Mouse (Mus musculus) forebrain, postnatal 0 days (tissue): ENCODE results near the gene Adcyap1r1. TPM values are rescaled to one million over a fixed set of nuclear protein-coding genes. Genes with fewer than 3 reads are reported as not detected.

ENCODE experiments used
- ATAC-seq: fragments of 200-750 bp; cut with Nextera tagmentation; 2 replicates; pipeline ENCODE4 v1.8.0; 2017; ENCODE audit warnings: mild to moderate bottlenecking, moderate library complexity
- DNase-seq: peaks from one replicate; pipeline ENCODE4 v3.0.0-alpha.2; 2015
- H3K27ac ChIP-seq: fragments of 300-500 bp; sonication (generic); 2 replicates; pipeline ENCODE4 v1.5.1; 2014; ENCODE audit warnings: low read depth, mild to moderate bottlenecking, antibody characterized with exemption, low read length, moderate library complexity, mixed read lengths
- H3K27me3 ChIP-seq: fragments of 300-500 bp; sonication (generic); 2 replicates; pipeline ENCODE4 v1.6.1; 2014; ENCODE audit warnings: mild to moderate bottlenecking, low read length, mixed read lengths; ENCODE audit not compliant: insufficient read depth
- H3K36me3 ChIP-seq: fragments of 300-500 bp; sonication (generic); 2 replicates; pipeline ENCODE4 v1.6.1; 2014; ENCODE audit warnings: mild to moderate bottlenecking, moderate library complexity; ENCODE audit not compliant: insufficient read depth
- H3K4me1 ChIP-seq: fragments of 300-500 bp; sonication (generic); 2 replicates; pipeline ENCODE4 v1.6.1; 2014; ENCODE audit warnings: antibody characterized with exemption; ENCODE audit not compliant: insufficient read depth
- H3K4me2 ChIP-seq: fragments of 300-500 bp; sonication (generic); 2 replicates; pipeline ENCODE4 v1.6.1; 2014; ENCODE audit warnings: low read depth, mild to moderate bottlenecking, moderate library complexity
- H3K4me3 ChIP-seq: fragments of 300-500 bp; sonication (generic); 2 replicates; pipeline ENCODE4 v1.5.1; 2014; ENCODE audit warnings: low read depth, low read length, mixed read lengths
- H3K9ac ChIP-seq: fragments of 300-500 bp; sonication (generic); 2 replicates; pipeline ENCODE4 v1.6.1; 2014; ENCODE audit warnings: mild to moderate bottlenecking
- H3K9me3 ChIP-seq: fragments of 300-500 bp; sonication (generic); 2 replicates; pipeline ENCODE4 v1.6.1; 2016; ENCODE audit warnings: low read length
- CTCF ChIP-seq: sonication (generic); IDR thresholded peaks from 2 replicates; pipeline ENCODE4 v1.5.1; 2016; ENCODE audit warnings: antibody characterized with exemption, control low read depth, low read depth
- WGBS: fragments of 180-500 bp; shearing (Covaris S2); extraction: QIAGEN DNeasy Blood & Tissue Kit; methylation state at CpG from one replicate; pipeline ENCODE4 v1.1.7; 2014; 5-methylcytosine and 5-hydroxymethylcytosine counted together
- polyA plus RNA-seq: library from polyadenylated mRNA; unstranded; fragments of >200 nt; fragmentation: Nextera tagmentation; extraction: Ambion mirVana; gene quantifications from 2 replicates; pipeline ENCODE4 v1.2.1, GENCODE M21; 2015
- total RNA-seq: library from RNA; depleted of rRNA; stranded (reverse); fragments of >200 nt; gene quantifications from 2 replicates; pipeline ENCODE4 v1.2.3, GENCODE M21; 2014

Adcyap1r1 gene
- total and polyA plus RNA-seq, 2 experiments from 2014 or later = 43.4 to 120 TPM

DNA sequence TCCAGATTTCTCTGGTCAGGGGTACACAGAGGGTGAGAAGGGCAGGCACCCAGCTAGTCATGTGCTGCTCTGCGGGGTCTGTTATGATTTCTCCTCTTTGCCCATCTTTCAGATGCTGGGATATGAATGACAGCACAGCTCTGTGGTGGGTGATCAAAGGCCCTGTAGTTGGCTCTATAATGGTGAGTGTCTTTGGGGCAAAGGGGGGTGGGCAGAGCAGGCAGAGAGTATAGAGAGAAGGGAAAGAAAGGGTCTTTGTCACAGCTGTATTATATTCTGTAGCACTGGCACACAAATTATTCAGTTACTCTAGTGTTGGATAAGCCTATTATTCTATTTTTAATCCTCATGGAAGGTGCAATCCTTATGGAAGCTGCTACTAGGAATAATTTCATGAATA, 29.2 kb downstream of the Adcyap1r1 start:
- Histone ChIP-seq H3K4me3 (no peak overlapping the region), H3K27me3 (no peaks in the 10 kb centered on the region), H3K9ac (no peak overlapping the region), H3K4me1 (peaks cover 14% of the 10 kb centered on the region), H3K9me3 (no peaks in the 10 kb centered on the region), H3K27ac (no peak overlapping the region), H3K36me3 (peaks cover 31% of the 10 kb centered on the region), H3K4me2 (no peak overlapping the region)
- ATAC-seq = no peak
- DNase-seq = no peak
- WGBS = 97% methylated on average over 1 of the region's 1 CpGs
- no peak for TF ChIP-seq CTCF

DNA sequence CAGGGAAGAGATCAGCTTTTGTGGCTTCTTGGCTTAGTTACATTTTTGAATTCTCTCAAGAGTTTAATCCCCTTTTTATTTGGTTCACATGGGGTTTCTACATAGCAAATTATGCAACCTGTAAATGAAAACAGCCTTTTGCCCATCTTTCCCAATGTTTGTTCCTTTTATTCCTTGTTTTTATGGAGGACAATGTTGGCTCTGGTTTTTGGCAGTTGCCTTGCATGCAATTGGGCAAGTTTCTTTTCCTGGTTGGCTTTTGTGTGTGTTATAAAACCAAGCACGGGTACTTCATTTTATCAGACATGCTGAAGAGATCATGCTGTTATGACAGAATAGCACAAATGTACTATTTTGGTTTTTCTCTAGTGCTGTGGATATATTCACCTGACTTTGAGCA, 30.7 kb downstream of the Adcyap1r1 start:
- H3K36me3 ChIP-seq = peaks cover 36% of the 10 kb centered on the region
- H3K27me3 ChIP-seq = no peaks in the 10 kb centered on the region
- ATAC-seq = no peak
- DNase-seq = peak; percentile 28
- H3K4me1 ChIP-seq = peaks cover 14% of the 10 kb centered on the region
- no peak overlapping the region for H3K9ac ChIP-seq
- H3K9me3 ChIP-seq = no peaks in the 10 kb centered on the region
- H3K27ac ChIP-seq = peak overlapping the region; percentile 45; the same call in 1 of the 2 replicates
- no peak for TF ChIP-seq CTCF
- no peak overlapping the region for H3K4me3 ChIP-seq
- 33% methylated on average over 1 of the region's 1 CpGs for WGBS
- H3K4me2 ChIP-seq = no peak overlapping the region

DNA sequence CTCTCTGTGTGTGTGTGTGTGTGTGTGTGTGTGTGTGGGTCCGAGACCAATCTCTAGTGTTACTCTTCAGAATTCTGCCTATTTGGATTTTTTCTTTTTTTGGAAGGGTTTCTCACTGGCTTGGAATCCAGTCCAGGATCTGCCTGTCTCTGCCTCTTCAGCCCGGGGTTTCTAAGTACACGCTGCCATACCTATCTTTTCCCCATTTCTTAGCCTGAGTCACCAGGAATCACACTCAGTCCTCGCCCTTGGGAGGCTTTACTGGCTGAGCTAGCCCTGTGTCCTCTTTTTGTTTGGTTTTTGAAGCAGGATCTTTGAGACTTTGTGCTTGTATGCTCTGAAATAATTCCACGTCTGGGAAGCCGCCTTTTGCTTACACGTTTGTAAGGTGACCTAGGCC, 31.6 kb downstream of the Adcyap1r1 start:
- no peak for DNase-seq
- Histone ChIP-seq H3K27ac (peak overlapping the region; percentile 51), H3K9ac (peak overlapping the region; percentile 29; the same call in 1 of the 2 replicates), H3K4me2 (no peak overlapping the region), H3K27me3 (no peaks in the 10 kb centered on the region), H3K9me3 (no peaks in the 10 kb centered on the region), H3K4me1 (peaks cover 14% of the 10 kb centered on the region), H3K4me3 (no peak overlapping the region), H3K36me3 (peaks cover 38% of the 10 kb centered on the region)
- ATAC-seq = no peak
- no peak for TF ChIP-seq CTCF
- WGBS = 58% methylated on average over 7 of the region's 7 CpGs

DNA sequence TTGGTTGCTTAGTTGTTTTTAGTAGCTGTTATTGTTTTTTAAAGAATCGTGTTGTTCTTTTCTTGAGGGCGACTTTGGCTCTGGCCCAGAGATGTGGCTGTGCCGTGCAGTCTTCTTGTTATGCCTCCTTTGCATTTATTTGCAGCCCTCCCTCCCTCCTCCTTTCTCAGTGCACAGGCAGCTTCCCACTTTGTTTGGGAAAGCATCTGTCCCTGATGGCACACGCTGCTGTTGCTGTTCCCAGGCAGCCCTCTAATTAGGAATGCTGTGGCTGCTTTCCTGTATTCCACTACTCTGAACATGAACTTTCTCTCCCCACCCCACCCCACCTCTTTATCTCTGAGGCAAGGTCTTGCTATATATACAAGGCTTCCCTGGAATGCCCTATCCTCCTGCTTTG, 32.4 kb downstream of the Adcyap1r1 start:
- Histone ChIP-seq H3K9ac (0 out of 2 replicates have a peak overlapping the region, but pooled peaks have one; percentile 29), H3K4me1 (peaks cover 14% of the 10 kb centered on the region), H3K9me3 (no peaks in the 10 kb centered on the region), H3K4me3 (no peak overlapping the region), H3K27ac (peak overlapping the region; percentile 62), H3K27me3 (no peaks in the 10 kb centered on the region), H3K36me3 (peaks cover 45% of the 10 kb centered on the region), H3K4me2 (peak overlapping the region; percentile 21)
- TF ChIP-seq CTCF = no peak
- DNase-seq = peak; percentile 77
- 6% methylated on average over 4 of the region's 4 CpGs for WGBS
- ATAC-seq = peak; percentile 90

DNA sequence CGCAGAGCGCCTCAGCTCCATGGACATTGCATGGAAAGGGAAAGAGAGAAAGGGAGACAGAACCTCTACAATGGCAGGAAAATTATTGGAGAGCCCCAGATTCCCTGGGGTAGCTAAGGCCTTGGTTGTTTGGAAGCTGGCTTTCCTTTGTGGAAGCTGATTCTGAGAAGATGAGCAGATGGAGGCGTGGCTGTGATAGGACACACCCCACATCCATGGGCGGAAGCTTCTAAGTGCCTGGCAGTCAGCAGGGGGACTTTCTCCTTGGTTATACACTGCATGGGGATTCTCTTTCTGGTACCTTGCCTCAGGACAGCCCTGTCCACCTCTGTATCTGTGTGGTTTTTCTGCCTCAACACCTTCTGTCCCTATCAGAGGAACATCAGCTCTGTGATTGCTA, 33.4 kb downstream of the Adcyap1r1 start:
- peaks cover 47% of the 10 kb centered on the region for H3K36me3 ChIP-seq
- no peaks in the 10 kb centered on the region for H3K27me3 ChIP-seq
- 81% methylated on average over 4 of the region's 4 CpGs for WGBS
- H3K9ac ChIP-seq = no peak overlapping the region
- peaks cover 14% of the 10 kb centered on the region for H3K4me1 ChIP-seq
- DNase-seq (no peak), ATAC-seq (no peak)
- H3K4me2 ChIP-seq = no peak overlapping the region
- no peak for TF ChIP-seq CTCF
- H3K27ac ChIP-seq = peak overlapping the region; percentile 36; the same call in 1 of the 2 replicates
- H3K9me3 ChIP-seq = no peaks in the 10 kb centered on the region
- H3K4me3 ChIP-seq = no peak overlapping the region

DNA sequence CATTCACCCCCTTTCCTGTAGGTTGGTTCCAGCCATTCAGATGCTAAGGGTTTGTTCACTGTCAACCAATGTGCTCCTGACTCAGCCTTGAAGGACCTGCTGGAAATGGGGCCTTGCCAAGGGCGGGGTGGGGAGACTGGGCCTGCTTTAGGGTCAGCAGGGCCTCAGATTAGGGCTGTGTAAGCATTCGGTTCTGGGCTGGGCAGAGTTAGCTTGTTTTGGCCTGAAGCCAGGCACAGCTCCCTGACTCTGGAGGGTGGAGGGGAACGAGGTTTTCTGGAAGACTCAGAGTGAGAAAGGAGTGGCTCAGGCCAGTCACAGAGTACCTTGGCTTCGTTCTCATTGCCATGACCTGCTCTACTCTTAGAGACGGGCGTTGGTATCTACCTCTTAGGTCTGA, 35.9 kb downstream of the Adcyap1r1 start:
- Histone ChIP-seq H3K4me3 (no peak overlapping the region), H3K9ac (no peak overlapping the region), H3K27ac (no peak overlapping the region), H3K4me2 (no peak overlapping the region), H3K9me3 (no peaks in the 10 kb centered on the region), H3K27me3 (no peaks in the 10 kb centered on the region), H3K4me1 (peaks cover 14% of the 10 kb centered on the region), H3K36me3 (peaks cover 62% of the 10 kb centered on the region)
- WGBS = 55% methylated on average over 6 of the region's 6 CpGs
- no peak for ATAC-seq
- no peak for TF ChIP-seq CTCF
- no peak for DNase-seq

DNA sequence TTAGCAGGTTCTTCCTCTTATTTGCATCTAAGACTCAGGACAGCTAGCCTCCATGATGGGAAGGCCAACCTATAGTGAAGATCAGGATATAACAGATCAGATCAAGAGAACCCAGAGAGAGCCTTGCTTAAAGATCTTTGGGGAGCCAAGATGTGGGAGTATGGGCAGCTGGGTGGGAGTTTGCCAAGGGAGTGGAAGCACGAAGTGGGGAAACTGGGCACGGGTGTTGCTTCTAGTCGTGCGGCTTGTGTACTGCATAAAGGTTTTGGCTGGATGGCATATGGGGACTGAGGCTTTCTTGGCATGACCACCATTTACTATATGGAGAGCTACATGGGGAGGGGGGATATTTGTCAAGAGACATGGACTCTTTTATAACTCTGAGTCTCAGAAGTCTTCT, 44.4 kb downstream of the Adcyap1r1 start:
- H3K4me2 ChIP-seq = no peak overlapping the region
- peaks cover 55% of the 10 kb centered on the region for H3K36me3 ChIP-seq
- no peak for TF ChIP-seq CTCF
- no peak overlapping the region for H3K9ac ChIP-seq
- H3K9me3 ChIP-seq = no peaks in the 10 kb centered on the region
- 90% methylated on average over 4 of the region's 4 CpGs for WGBS
- H3K27me3 ChIP-seq = no peaks in the 10 kb centered on the region
- ATAC-seq = no peak
- no peak for DNase-seq
- H3K27ac ChIP-seq = no peak overlapping the region
- no peak overlapping the region for H3K4me3 ChIP-seq
- H3K4me1 ChIP-seq = no peaks in the 10 kb centered on the region

DNA sequence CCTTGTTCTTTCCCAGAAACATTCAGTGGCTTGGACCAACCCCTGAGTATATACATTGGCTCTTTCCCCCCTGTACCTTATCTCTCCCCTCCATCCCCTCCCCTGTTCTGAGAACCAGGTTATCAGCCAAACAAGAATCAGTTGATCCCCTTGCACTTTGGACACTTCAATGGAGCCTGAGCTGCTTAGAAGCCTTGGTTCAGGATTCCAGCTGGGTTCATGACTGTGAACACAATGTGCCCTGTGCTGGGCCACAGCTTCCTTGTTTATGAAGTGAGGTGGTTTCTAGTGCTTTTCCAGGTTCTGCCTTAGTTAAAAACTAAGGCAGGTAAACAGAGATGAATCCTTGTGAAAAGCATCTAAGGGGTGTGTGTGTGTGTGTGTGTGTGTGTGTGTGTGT, 47.0 kb downstream of the Adcyap1r1 start:
- no peak overlapping the region for H3K27ac ChIP-seq
- H3K9ac ChIP-seq = no peak overlapping the region
- no peak for TF ChIP-seq CTCF
- H3K9me3 ChIP-seq = no peaks in the 10 kb centered on the region
- no peaks in the 10 kb centered on the region for H3K27me3 ChIP-seq
- H3K4me3 ChIP-seq = no peak overlapping the region
- H3K4me1 ChIP-seq = no peaks in the 10 kb centered on the region
- DNase-seq (no peak), ATAC-seq (no peak)
- H3K36me3 ChIP-seq = peaks cover 39% of the 10 kb centered on the region
- no peak overlapping the region for H3K4me2 ChIP-seq
